Mouse (Mus musculus): ENCODE results near the gene Ptpn23. TPM values are rescaled to one million over a fixed set of nuclear protein-coding genes. Genes with fewer than 3 reads are reported as not detected.
A peak's percentile ranks its signal among the peaks of the same experiment; 100 is the strongest.

The Ptpn23 gene
- polyA plus RNA-seq (2015; fragmentation: Nextera tagmentation; extraction: Ambion mirVana): 17.8 and 20.7 TPM in 2 replicates

DNA sequence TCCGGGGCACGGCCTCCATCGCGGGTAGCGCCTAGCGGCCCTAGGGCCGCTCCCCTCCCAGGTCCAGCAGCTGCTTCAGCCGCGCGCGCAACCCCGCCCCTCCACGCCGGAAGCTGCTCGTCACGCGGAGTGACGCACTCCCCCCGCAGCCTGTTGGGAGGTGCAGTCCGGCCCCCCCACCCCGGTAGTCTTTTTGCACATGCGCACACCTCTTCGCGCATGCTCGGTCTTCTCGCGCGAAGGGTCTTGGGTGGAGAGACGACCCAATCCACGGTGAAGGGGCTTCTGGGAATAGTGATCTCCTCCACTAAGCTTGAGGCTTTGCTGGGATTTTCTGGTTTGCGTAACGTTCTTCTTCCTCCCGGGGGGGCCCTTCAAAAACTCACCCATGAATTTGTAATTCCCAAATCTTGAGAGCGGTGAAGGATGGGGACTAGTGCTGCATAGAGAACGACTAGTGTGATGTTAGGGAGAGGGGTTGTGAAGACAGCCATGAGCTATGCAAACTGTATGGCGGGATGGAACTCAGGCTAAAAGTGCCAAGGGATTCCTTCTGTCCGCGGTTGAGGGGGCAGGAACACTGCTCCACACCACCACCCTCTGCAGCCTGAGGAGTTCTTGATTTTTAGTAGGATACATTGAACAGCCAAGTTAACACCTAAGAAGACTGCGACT lies at the start of gene Ptpn23:
Gene Ptpn23 (minus strand): TSS at position 115 of the 675 bp plus-strand sequence.
- 1% methylated on average over 39 of the region's 39 CpGs for WGBS
- peak within 1 kb of the TSS; percentile 90 for H3K4me3 ChIP-seq
- H3K27ac ChIP-seq: peak within 1 kb of the TSS; percentile 84
- peaks cover 6% of the 10 kb centered on the region; the same call in 1 of the 2 replicates for H3K36me3 ChIP-seq
- no peaks in the 10 kb centered on the region for H3K27me3 ChIP-seq
- peak within 1 kb of the TSS; percentile 95 for H3K4me2 ChIP-seq
- peak; percentile 94 for ATAC-seq (ENCODE audit: insufficient number of reproducible peaks, insufficient read depth, low FRiP score, low TSS enrichment, low read depth)
- H3K9me3 ChIP-seq: no peaks in the 10 kb centered on the region
- peaks cover 14% of the 10 kb centered on the region for H3K4me1 ChIP-seq
- peak within 1 kb of the TSS; percentile 95 for H3K9ac ChIP-seq

DNA sequence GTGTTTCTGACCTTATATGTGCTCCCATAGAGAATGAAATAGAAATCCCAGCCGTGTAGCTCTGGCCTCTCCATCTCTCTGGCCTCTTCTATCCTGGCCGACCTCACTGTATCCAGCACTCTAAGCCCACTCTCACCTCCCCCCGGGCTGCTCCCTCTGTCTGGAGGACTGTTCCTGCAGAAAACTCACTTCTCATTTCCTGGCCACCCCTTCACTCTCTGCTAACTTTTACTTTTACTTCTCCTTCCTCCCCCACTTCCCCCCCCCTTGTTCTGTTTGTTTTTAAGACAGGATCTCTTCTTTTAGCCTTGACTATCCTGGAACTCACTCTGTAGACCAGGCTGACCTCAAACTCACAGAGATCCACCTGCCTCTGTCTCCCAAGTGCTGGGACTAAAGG lies 44.5 kb upstream of the Ptpn23 start:
- Histone ChIP-seq H3K4me2 (no peak overlapping the region), H3K27me3 (no peaks in the 10 kb centered on the region), H3K9ac (no peak overlapping the region), H3K36me3 (peaks cover 17% of the 10 kb centered on the region), H3K9me3 (no peaks in the 10 kb centered on the region), H3K4me3 (no peak overlapping the region), H3K27ac (no peak overlapping the region), H3K4me1 (peaks cover 4% of the 10 kb centered on the region; the same call in 1 of the 2 replicates)
- WGBS: 75% methylated on average over 3 of the region's 3 CpGs
- ATAC-seq (ENCODE audit: insufficient number of reproducible peaks, insufficient read depth, low FRiP score, low TSS enrichment, low read depth): no peak

DNA sequence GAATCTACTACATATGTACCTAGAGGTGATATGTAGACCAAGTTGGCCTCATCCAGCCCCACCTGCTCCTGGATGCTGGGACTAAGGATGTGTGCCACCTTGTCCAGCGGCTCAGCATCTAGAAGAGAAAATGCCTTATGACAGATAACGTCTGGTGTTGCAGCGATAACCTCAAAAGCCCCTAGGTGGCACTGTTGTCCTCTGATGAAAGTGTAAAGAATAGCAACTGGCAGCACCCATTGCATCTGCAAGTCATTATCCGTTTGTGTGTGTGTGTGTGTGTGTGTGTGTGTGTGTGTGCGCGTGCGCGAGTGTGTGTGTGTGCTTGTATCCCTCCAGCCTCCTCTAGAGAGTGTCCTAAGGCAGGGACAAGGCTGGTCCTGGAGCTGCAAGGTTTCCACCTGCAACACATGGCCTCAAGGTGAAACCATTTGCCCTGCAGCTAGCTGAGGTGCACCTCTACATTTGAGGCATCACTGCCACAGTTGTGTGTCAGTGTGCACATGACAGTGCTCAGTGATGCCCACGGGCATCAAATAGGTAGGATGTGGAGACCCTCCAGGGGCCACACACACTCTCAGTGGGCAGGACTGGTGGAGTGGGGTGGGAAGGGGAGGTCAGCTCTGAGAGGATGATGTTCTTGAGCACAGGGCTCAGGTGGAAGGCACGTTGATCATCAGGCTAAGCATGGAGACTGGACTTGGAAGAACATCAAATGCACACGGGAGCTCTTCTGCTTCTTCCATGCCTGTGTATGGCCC lies 41.0 kb upstream of the Ptpn23 start:
- Histone ChIP-seq H3K4me2 (no peak overlapping the region), H3K9me3 (no peaks in the 10 kb centered on the region), H3K27ac (no peak overlapping the region), H3K27me3 (no peaks in the 10 kb centered on the region), H3K36me3 (peaks cover 14% of the 10 kb centered on the region), H3K4me1 (peaks cover 4% of the 10 kb centered on the region; the same call in 1 of the 2 replicates), H3K4me3 (no peak overlapping the region), H3K9ac (peak overlapping the region; percentile 36; the same call in 1 of the 2 replicates)
- 25% methylated on average over 11 of the region's 11 CpGs for WGBS
- ATAC-seq (ENCODE audit: insufficient number of reproducible peaks, insufficient read depth, low FRiP score, low TSS enrichment, low read depth): peak; percentile 72; the same call in 1 of the 2 replicates

DNA sequence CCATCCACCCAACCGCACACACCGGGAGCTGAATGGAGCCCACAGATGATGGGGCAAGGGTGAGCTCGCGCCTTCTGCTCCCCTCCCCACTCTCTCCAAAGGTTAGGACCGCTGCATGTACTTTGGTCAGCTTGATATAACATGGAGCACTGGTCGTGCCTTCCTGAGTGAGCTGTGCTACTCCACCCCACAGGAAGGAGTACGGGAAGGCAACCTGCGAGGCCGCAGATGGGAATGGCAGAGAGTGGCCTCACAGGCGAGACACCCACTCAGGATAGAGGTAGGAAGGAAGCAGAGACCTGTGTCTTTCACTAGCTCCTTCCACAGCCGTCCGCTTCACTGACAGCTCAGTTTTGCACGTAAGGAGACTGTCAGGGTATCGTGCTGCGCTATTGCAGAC lies 40.3 kb upstream of the Ptpn23 start:
- H3K27ac ChIP-seq: no peak overlapping the region
- 83% methylated on average over 15 of the region's 15 CpGs for WGBS
- no peak for ATAC-seq (ENCODE audit: insufficient number of reproducible peaks, insufficient read depth, low FRiP score, low TSS enrichment, low read depth)
- H3K36me3 ChIP-seq: peaks cover 14% of the 10 kb centered on the region
- no peaks in the 10 kb centered on the region for H3K27me3 ChIP-seq
- H3K9me3 ChIP-seq: no peaks in the 10 kb centered on the region
- H3K4me2 ChIP-seq: no peak overlapping the region
- H3K4me1 ChIP-seq: peaks cover 4% of the 10 kb centered on the region; the same call in 1 of the 2 replicates
- H3K4me3 ChIP-seq: no peak overlapping the region
- peak overlapping the region; percentile 36; the same call in 1 of the 2 replicates for H3K9ac ChIP-seq

DNA sequence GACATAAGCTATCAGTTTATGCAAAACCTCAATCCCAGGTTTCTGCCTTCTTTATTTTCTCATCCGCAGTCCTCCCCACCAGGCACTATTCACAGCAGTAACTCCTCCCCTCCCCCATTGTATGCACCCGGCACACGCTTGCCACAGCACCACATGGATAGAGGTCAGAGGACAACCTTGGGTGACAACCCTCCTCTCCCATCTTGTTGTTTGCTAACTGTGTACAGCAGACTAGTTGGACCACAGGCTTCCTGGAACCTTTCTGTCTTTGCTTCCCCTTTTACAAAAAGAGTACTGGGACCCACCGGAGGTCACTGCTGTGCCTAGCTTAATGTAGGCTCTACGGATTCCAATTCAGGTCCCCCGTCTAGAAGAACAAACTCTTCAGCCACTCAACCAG lies 32.5 kb upstream of the Ptpn23 start:
- no peak for ATAC-seq (ENCODE audit: insufficient number of reproducible peaks, insufficient read depth, low FRiP score, low TSS enrichment, low read depth)
- no peak overlapping the region for H3K4me3 ChIP-seq
- H3K4me2 ChIP-seq: no peak overlapping the region
- WGBS: 91% methylated on average over 6 of the region's 6 CpGs
- no peaks in the 10 kb centered on the region for H3K27me3 ChIP-seq
- peaks cover 38% of the 10 kb centered on the region for H3K36me3 ChIP-seq
- no peaks in the 10 kb centered on the region for H3K9me3 ChIP-seq
- no peaks in the 10 kb centered on the region for H3K4me1 ChIP-seq
- H3K27ac ChIP-seq: no peak overlapping the region
- no peak overlapping the region for H3K9ac ChIP-seq

DNA sequence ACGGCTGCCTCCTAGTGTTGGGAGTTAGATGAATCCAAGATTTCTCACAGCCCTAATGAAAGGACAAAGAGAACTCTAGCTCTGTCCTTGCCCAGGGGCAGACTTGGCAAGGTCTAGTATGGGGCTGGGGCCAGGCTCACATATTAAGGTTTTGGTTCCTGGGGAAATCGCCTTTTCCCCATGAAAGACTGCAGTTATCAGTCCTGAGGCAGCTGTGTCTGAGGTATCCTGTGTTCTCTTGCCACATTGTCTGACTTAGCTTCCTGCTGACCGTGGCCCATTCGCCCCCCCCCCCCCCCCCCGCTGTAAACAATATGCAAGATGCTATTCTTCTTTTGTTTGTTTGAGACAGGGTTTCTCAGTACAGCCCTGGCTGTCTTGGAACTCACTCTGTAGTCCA lies 32.0 kb upstream of the Ptpn23 start:
- Histone ChIP-seq H3K4me2 (no peak overlapping the region), H3K9me3 (no peaks in the 10 kb centered on the region), H3K4me1 (no peaks in the 10 kb centered on the region), H3K9ac (no peak overlapping the region), H3K27me3 (no peaks in the 10 kb centered on the region), H3K4me3 (no peak overlapping the region), H3K27ac (no peak overlapping the region), H3K36me3 (peaks cover 43% of the 10 kb centered on the region)
- ATAC-seq (ENCODE audit: insufficient number of reproducible peaks, insufficient read depth, low FRiP score, low TSS enrichment, low read depth): no peak
- 43% methylated on average over 5 of the region's 5 CpGs for WGBS

DNA sequence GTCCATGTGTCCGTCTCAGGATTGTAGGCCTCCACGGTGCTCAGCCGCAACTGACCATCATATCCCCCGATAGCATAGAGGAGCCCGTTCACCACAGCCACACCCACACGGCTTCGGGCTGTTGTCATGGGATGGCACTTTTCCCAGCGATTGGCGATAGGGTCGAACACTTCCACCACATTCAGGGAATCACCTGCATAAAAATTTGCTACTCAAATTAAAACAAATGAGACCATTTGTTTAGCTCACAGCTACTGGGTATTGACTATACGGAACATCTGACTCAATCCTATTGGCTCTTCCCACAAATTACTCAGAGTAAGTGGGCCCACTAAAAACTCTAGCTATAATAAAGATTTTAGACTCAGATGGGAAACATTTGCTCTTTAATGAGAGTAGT lies 28.0 kb upstream of the Ptpn23 start:
- 92% methylated on average over 11 of the region's 11 CpGs for WGBS

DNA sequence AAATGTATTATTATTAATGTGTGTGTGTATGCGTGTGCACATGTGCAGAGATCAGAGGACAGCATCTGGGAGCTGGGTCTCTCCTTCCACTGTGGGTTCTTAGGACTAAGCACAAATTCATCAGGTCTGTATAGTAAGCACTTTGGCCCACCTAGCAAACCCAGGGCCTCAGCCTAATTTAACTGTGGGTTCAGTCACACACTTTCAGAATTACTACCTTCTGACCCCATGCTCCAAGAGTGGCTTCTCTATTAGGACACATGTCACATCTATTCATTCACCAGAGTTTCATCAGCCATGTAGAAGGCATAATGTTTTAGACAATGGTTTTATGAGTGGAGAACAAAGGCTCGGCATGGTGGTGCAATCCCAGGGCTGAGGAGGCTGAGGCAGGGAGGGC lies 25.0 kb upstream of the Ptpn23 start:
- WGBS: 97% methylated on average over 2 of the region's 2 CpGs
- H3K27me3 ChIP-seq: no peaks in the 10 kb centered on the region
- H3K9me3 ChIP-seq: no peaks in the 10 kb centered on the region
- no peak for ATAC-seq (ENCODE audit: insufficient number of reproducible peaks, insufficient read depth, low FRiP score, low TSS enrichment, low read depth)
- no peak overlapping the region for H3K27ac ChIP-seq
- H3K4me2 ChIP-seq: no peak overlapping the region
- no peak overlapping the region for H3K9ac ChIP-seq
- no peaks in the 10 kb centered on the region for H3K4me1 ChIP-seq
- H3K36me3 ChIP-seq: peaks cover 71% of the 10 kb centered on the region
- no peak overlapping the region for H3K4me3 ChIP-seq

More for the DNA sequence above, 28.0 kb upstream of the Ptpn23 start:
- Histone ChIP-seq H3K27ac (no peak overlapping the region), H3K9ac (no peak overlapping the region), H3K4me3 (no peak overlapping the region), H3K4me1 (no peaks in the 10 kb centered on the region), H3K36me3 (peaks cover 48% of the 10 kb centered on the region), H3K9me3 (no peaks in the 10 kb centered on the region), H3K27me3 (no peaks in the 10 kb centered on the region), H3K4me2 (no peak overlapping the region)
- no peak for ATAC-seq (ENCODE audit: insufficient number of reproducible peaks, insufficient read depth, low FRiP score, low TSS enrichment, low read depth)

DNA sequence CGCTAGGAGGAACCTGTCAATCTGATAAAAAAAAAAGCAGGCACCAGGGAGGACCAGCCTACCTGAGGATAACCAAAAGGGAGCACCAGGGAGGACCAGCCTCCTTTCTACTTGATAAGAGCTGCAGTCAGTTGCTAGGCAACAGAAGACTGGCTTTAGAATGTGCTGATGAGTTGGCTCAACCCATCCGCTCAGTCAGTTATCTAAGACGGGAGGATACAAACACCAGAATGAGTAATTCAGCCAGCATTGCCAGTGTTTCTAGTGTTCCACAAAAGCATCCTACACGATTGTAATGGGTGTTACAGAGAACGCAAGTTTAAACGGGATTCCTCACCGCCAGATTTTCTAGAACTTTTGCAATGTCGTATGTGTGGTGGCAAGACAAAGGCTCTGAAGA lies 23.2 kb upstream of the Ptpn23 start:
- peaks cover 75% of the 10 kb centered on the region for H3K36me3 ChIP-seq
- no peak for ATAC-seq (ENCODE audit: insufficient number of reproducible peaks, insufficient read depth, low FRiP score, low TSS enrichment, low read depth)
- 88% methylated on average over 8 of the region's 8 CpGs for WGBS

DNA sequence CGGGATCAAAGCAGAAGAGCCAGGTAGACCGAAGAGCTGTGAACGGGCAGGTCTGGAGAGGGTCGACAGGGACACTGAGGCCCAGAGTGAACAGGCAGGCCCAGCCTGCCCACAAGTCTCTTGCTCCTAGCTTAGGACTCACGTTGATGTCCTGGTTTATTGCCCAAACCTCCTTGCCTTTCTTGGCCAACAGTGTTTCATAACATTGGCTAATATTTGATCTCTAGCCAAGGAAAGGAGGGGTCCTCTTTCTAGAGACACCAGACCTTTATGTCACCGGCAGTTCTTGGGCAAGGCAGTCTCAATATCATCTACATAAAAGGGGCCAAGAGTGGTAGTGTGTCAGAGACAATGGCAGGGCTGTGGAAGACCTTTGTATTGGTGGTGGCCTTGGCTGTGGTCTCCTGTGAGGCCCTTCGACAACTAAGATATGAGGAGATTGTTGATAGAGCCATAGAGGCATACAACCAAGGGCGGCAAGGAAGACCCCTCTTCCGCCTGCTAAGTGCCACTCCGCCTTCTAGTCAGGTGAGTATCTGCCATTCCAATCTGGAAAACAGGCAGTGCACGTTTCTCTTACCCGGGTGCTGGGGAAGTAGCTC lies 11.6 kb upstream of the Ptpn23 start, which contains the start of gene Ngp:
Gene Ngp (plus strand): TSS at position 237 of the 602 bp plus-strand sequence.
- Histone ChIP-seq H3K36me3 (no peaks in the 10 kb centered on the region), H3K4me1 (no peaks in the 10 kb centered on the region), H3K9ac (no peak within 1 kb of the TSS), H3K9me3 (no peaks in the 10 kb centered on the region), H3K27ac (no peak within 1 kb of the TSS), H3K4me3 (no peak within 1 kb of the TSS), H3K27me3 (no peaks in the 10 kb centered on the region), H3K4me2 (no peak within 1 kb of the TSS)
- 90% methylated on average over 12 of the region's 12 CpGs for WGBS
- ATAC-seq (ENCODE audit: insufficient number of reproducible peaks, insufficient read depth, low FRiP score, low TSS enrichment, low read depth): no peak

More for the DNA sequence above, 23.2 kb upstream of the Ptpn23 start:
- no peak overlapping the region for H3K4me2 ChIP-seq
- H3K4me1 ChIP-seq: no peaks in the 10 kb centered on the region
- H3K27ac ChIP-seq: no peak overlapping the region
- H3K9ac ChIP-seq: no peak overlapping the region
- no peak overlapping the region for H3K4me3 ChIP-seq
- no peaks in the 10 kb centered on the region for H3K27me3 ChIP-seq
- no peaks in the 10 kb centered on the region for H3K9me3 ChIP-seq

DNA sequence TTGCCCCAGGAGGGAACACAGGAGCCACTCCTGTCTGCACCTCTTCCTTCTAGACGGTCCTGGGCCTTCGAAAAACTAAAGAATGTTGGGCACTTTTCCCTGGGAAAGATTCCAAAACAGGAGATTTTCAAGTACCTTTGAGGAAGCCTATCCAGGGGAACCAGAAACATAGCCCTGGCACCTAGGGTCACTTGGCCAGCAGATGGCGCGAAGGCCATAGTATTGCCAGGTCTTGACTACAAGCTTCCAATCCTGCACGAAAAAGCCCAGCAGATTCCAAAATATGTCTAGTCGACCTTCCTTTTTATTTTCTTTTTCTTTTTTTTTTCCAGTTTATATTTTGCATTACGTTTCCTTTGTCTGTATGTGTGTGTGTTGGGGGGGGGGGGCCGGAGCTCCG lies 5.8 kb upstream of the Ptpn23 start:
- no peak for ATAC-seq (ENCODE audit: insufficient number of reproducible peaks, insufficient read depth, low FRiP score, low TSS enrichment, low read depth)
- Histone ChIP-seq H3K4me2 (no peak overlapping the region), H3K9me3 (no peaks in the 10 kb centered on the region), H3K4me3 (no peak overlapping the region), H3K36me3 (no peaks in the 10 kb centered on the region), H3K9ac (no peak overlapping the region), H3K27ac (no peak overlapping the region), H3K27me3 (no peaks in the 10 kb centered on the region), H3K4me1 (no peaks in the 10 kb centered on the region)
- 54% methylated on average over 9 of the region's 9 CpGs for WGBS
